ENCODE assay signal across 9 mouse cellular contexts in genomic region chr13:13867078-13867759, GRCm38 (mm10).
DNase-seq lines count a peak whose midpoint lies in the region; ATAC-seq and TF ChIP-seq lines count a peak whose summit lies in the region.
"Had no signal": no experiment of that assay in that cellular context is flagged by ENCODE, and none has a peak within 500 bp of the region (broad histone marks: within the 10 kb centered on the region; RNA-seq: fewer than 3 reads in every experiment).

No protein-coding gene starts in this region.

- H3K9me3 ChIP-seq in kidney, embryonic 15.5 days (replicated peaks), result no peaks in the 10 kb centered on the region

- peak; percentile 55 for ATAC-seq in kidney, embryonic 15.5 days (replicated peaks; ENCODE audit: low FRiP score)

- no peak for TF ChIP-seq POLR2A in thymus, adult 2 months (IDR thresholded peaks at IDR 0.05; ENCODE audit: control insufficient read depth, extremely low read depth, insufficient read depth, low read length, poor library complexity)

- H3K4me1 ChIP-seq in thymus, adult 2 months (replicated peaks; ENCODE audit: control insufficient read depth, insufficient read depth, low read length), result no peaks in the 10 kb centered on the region
- H3K4me1 ChIP-seq in kidney, embryonic 15.5 days, result no peaks in the 10 kb centered on the region

- intact Hi-C loops in heart, postnatal 25 days (cut with DNase I), result loop anchor here (5.0 kb wide), 1 partner anchor 350 kb away; no protein-coding TSS in a partner anchor

- H3K36me3 ChIP-seq in thymus, adult 2 months (ENCODE audit: control insufficient read depth, insufficient read depth, low read length), result no peaks in the 10 kb centered on the region
- H3K36me3 ChIP-seq in kidney, embryonic 15.5 days, result no peaks in the 10 kb centered on the region

- H3K4me3 ChIP-seq in thymus, adult 2 months (ENCODE audit: control insufficient read depth, insufficient read depth, low read length), result no peak overlapping the region
- H3K4me3 ChIP-seq in kidney, embryonic 15.5 days (replicated peaks), result no peak overlapping the region

- no peaks in the 10 kb centered on the region for H3K27me3 ChIP-seq in thymus, adult 2 months (ENCODE audit: control insufficient read depth, insufficient read depth, low read length)
- no peaks in the 10 kb centered on the region for H3K27me3 ChIP-seq in kidney, embryonic 15.5 days

- 89% methylated on average over 2 of the region's 2 CpGs for WGBS in thymus, adult 2 months
- 92% methylated on average over 2 of the region's 2 CpGs for WGBS in kidney, embryonic 15.5 days

- no peak for TF ChIP-seq CTCF in thymus, adult 2 months (IDR thresholded peaks at IDR 0.05; ENCODE audit: borderline replicate concordance, control insufficient read depth, extremely low read depth, insufficient read depth, low read length, poor library complexity)

- peak; percentile 27 for DNase-seq in adrenal gland, postnatal 14 days
- no peak for DNase-seq in adrenal gland, adult 2 months
- DNase-seq in thymus, postnatal 4 days, result peak; percentile 16
- no peak for DNase-seq in thymus, adult 2 months
- DNase-seq in thymus, adult 18-20 months, result no peak
- no peak for DNase-seq in heart, postnatal 25 days (ENCODE audit: low spot score)
- DNase-seq in ovary, postnatal 14 days (ENCODE audit: low spot score), result no peak
- DNase-seq: gastrocnemius, postnatal 14 days had no signal

- no peak overlapping the region for H3K4me2 ChIP-seq in kidney, embryonic 15.5 days

- no peak overlapping the region for H3K27ac ChIP-seq in thymus, adult 2 months (ENCODE audit: control insufficient read depth, insufficient read depth, low read length)
- H3K27ac ChIP-seq in kidney, embryonic 15.5 days, result no peak overlapping the region

- no peak overlapping the region for H3K9ac ChIP-seq in kidney, embryonic 15.5 days

Comparison
In these comparisons a context has a peak if more than half of its experiments do, and no peak if none do; other contexts are left out.
1. DNase-seq: peak in adrenal gland, postnatal 14 days (single experiment) and thymus, postnatal 4 days (single experiment); none in adrenal gland, adult 2 months (single experiment), thymus, adult 2 months (single experiment), thymus, adult 18-20 months (0 of 2), heart, postnatal 25 days (single experiment) and ovary, postnatal 14 days (single experiment).